Mouse (Mus musculus): ENCODE measurements around the gene Mfsd11.

- no peak for TF ChIP-seq CTCF (IDR thresholded peaks at IDR 0.05; ENCODE audit: extremely low read depth, insufficient read depth, low read length)
- TF ChIP-seq POLR2A (IDR thresholded peaks at IDR 0.05; ENCODE audit: extremely low read depth, insufficient read depth, low read length): no peak
Measured at GRCm38 (mm10) chr11:116838936-116839335, 13.3 kb upstream of the Mfsd11 start.

All from cortical plate, adult 2 months (tissue).